Mouse (Mus musculus): Measurements from ENCODE around the gene Cox6a1. TPM values are rescaled to one million over a fixed set of nuclear protein-coding genes. Genes with fewer than 3 reads are reported as not detected.

The Cox6a1 gene
- total RNA-seq, 2 experiments from 2014 or later: 708 to 783 TPM

DNA sequence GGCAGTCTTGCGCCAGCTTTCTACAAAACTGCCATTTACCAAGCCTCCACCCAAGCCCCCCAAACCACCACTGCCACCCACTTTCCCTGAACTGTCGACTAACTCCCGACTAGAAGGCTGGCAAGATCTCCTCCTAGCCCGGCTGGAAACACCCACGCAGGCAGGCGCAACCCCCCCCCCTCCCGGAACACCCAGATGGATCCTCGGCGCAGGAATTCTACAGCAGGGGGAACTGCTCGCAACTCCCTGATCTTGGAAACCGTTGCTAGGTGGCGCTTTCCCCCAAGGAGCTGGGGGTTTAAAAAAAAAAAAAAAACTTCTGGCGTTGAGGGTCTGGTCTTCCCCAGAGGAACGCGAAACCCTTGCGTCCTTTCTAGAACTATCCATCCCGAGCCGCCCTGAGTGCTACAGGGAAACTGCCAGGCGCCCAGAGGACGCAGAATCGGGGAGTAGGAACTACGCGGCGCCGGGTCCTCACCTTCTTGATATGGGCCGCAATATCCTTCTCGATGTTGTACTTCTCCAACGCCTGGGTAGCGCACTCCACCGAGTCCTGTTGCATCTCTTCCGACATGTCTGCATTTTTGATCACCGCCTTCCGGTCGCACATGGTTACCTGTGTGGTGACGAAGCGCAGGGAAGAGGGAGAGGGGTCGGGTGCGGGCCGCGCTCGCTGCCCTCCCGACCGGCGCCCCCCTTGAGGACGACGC is 48.6 kb downstream of the Cox6a1 start:
- peak in 1 of 2 experiments; percentile 62 for DNase-seq

DNA sequence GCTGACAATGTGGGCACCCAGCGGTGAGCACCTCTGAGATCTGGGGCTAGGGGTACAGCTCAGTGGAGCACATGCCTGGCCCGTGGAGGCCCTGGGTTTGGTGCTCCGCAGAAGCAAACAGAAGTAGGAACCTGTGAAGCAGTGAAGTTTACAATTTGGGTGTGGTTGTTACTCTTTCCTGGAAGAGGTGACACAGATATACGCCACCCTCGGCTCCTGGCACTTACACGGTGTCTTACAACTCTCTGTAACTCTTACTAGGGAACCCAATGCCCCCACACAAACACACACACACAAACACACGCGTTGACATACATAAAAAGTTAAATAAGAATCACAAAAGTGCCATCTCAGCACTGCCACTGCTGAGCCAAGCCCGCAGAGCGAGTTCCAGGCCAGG is 52.4 kb downstream of the Cox6a1 start:
- DNase-seq: no peak

Other genes with a start within 250 kb of the Cox6a1 start
- gene Acads, start 229.6 kb downstream of the Cox6a1 start, total RNA-seq (2021): 10 to 100 TPM in 1 of 2 experiments, 1 to 10 TPM in 1; 8.8 to 10.3 TPM
- gene Unc119b, start 214.0 kb downstream of the Cox6a1 start, total RNA-seq (2021): 10 to 100 TPM; 31.5 TPM
- gene Mlec, start 190.8 kb downstream of the Cox6a1 start, total RNA-seq (2021): 10 to 100 TPM; 92.7 to 96.4 TPM
- gene Cabp1, start 154.6 kb downstream of the Cox6a1 start, total RNA-seq (2021): 100 to 1,000 TPM; 122 to 139 TPM
- 100 to 1,000 TPM; 117 to 122 TPM for gene Pop5, start 113.1 kb downstream of the Cox6a1 start, total RNA-seq (2021)
- 100 to 1,000 TPM; 238 to 245 TPM for gene Rnf10, start 76.1 kb downstream of the Cox6a1 start, total RNA-seq (2021)
- 10 to 100 TPM; 38.0 to 40.0 TPM for gene Coq5, start 69.3 kb downstream of the Cox6a1 start, total RNA-seq (2021)
- gene Dynll1, start 48.0 kb downstream of the Cox6a1 start, total RNA-seq (2021): 100 to 1,000 TPM; 813 to 849 TPM
- 10 to 100 TPM; 85.8 to 88.9 TPM for gene Srsf9, start 21.8 kb downstream of the Cox6a1 start, total RNA-seq (2021)
- gene Gatc, start 7.8 kb downstream of the Cox6a1 start, total RNA-seq (2021): 10 to 100 TPM; 20.9 to 22.0 TPM
- gene Triap1, start 7.8 kb downstream of the Cox6a1 start, total RNA-seq (2021): 10 to 100 TPM; 24.8 to 29.2 TPM
- 10 to 100 TPM; 52.1 to 53.0 TPM for gene Msi1, start 80.6 kb upstream of the Cox6a1 start, total RNA-seq (2021)
- gene Pla2g1b, start 117.3 kb upstream of the Cox6a1 start, total RNA-seq (2021): not detected
- 10 to 100 TPM; 46.4 to 50.7 TPM for gene Sirt4, start 135.7 kb upstream of the Cox6a1 start, total RNA-seq (2021)
- gene Pxn, start 157.7 kb upstream of the Cox6a1 start, total RNA-seq (2021): 10 to 100 TPM; 39.8 to 46.1 TPM
- gene Rplp0, start 210.5 kb upstream of the Cox6a1 start, total RNA-seq (2021): 100 to 1,000 TPM; 223 to 227 TPM
- 10 to 100 TPM; 69.4 to 73.1 TPM for gene Gcn1l1, start 216.3 kb upstream of the Cox6a1 start, total RNA-seq (2021)

Measured in layer of hippocampus, postnatal 36 days (tissue).